Mouse (Mus musculus): ENCODE data around the gene Spg11.

Gene Spg11

GRCm38 (mm10) chr2:122117961-122118958, at the start of gene Spg11:
Gene Spg11 (minus strand): TSS chr2:122118386.
- peak; percentile 99 for DNase-seq

GRCm38 (mm10) chr2:122164293-122164692, 46.1 kb upstream of the Spg11 start:
- DNase-seq, result no peak

GRCm38 (mm10) chr2:122163430-122164195, 45.4 kb upstream of the Spg11 start:
- DNase-seq, result no peak

GRCm38 (mm10) chr2:122162529-122162928, 44.3 kb upstream of the Spg11 start:
- no peak for DNase-seq

GRCm38 (mm10) chr2:122161542-122161941, 43.4 kb upstream of the Spg11 start:
- no peak for DNase-seq

- DNase-seq, result peak; percentile 89
Observed at GRCm38 (mm10) chr2:122160680-122161079, 42.5 kb upstream of the Spg11 start, which contains the start of gene Trim69. Gene Trim69 (plus strand): TSS chr2:122160700.

- DNase-seq, result no peak
Observed at GRCm38 (mm10) chr2:122159667-122160066, 41.5 kb upstream of the Spg11 start.

- no peak for DNase-seq
Observed at GRCm38 (mm10) chr2:122158362-122158802, 40.2 kb upstream of the Spg11 start.

GRCm38 (mm10) chr2:122157561-122157960, 39.4 kb upstream of the Spg11 start:
- no peak for DNase-seq

- DNase-seq, result no peak
Observed at GRCm38 (mm10) chr2:122156051-122156700, 38.0 kb upstream of the Spg11 start.

GRCm38 (mm10) chr2:122155292-122155691, 37.1 kb upstream of the Spg11 start:
- DNase-seq, result no peak

- DNase-seq, result no peak
Observed at GRCm38 (mm10) chr2:122154479-122154878, 36.3 kb upstream of the Spg11 start.

GRCm38 (mm10) chr2:122153681-122154365, 35.6 kb upstream of the Spg11 start:
- DNase-seq, result no peak

GRCm38 (mm10) chr2:122152850-122153249, 34.7 kb upstream of the Spg11 start:
- DNase-seq, result no peak

- no peak for DNase-seq
Observed at GRCm38 (mm10) chr2:122151221-122151620, 33.0 kb upstream of the Spg11 start.

GRCm38 (mm10) chr2:122149716-122150115, 31.5 kb upstream of the Spg11 start:
- no peak for DNase-seq

- DNase-seq, result no peak
Observed at GRCm38 (mm10) chr2:122149316-122149715, 31.1 kb upstream of the Spg11 start.

- DNase-seq, result peak; percentile 27
Observed at GRCm38 (mm10) chr2:122148242-122148917, 30.2 kb upstream of the Spg11 start.

- peak; percentile 95 for DNase-seq
Observed at GRCm38 (mm10) chr2:122147508-122148241, 29.5 kb upstream of the Spg11 start, which contains the start of gene B2m. Gene B2m (plus strand): TSS chr2:122147686.

GRCm38 (mm10) chr2:122146687-122147086, 28.5 kb upstream of the Spg11 start:
- DNase-seq, result no peak

- DNase-seq, result no peak
Observed at GRCm38 (mm10) chr2:122145756-122146155, 27.6 kb upstream of the Spg11 start.
